Mouse (Mus musculus) ZHBTc4 (cell line): ENCODE measurements around the gene Smtnl2.

Source experiments
- DNase-seq: peaks from one replicate; pipeline ENCODE4 v3.0.0-alpha.2; 2011; ENCODE audit warnings: low read depth, low spot score

The Smtnl2 gene

GRCm38 (mm10) chr11:72402017-72402416, 9.5 kb downstream of the Smtnl2 start:
- DNase-seq, result peak; percentile 90

- peak; percentile 68 for DNase-seq
Observed at GRCm38 (mm10) chr11:72401068-72401467, 10.4 kb downstream of the Smtnl2 start.

GRCm38 (mm10) chr11:72397811-72398525, 13.5 kb downstream of the Smtnl2 start:
- peak; percentile 58 for DNase-seq

- DNase-seq, result no peak
Observed at GRCm38 (mm10) chr11:72397072-72397471, 14.4 kb downstream of the Smtnl2 start.

GRCm38 (mm10) chr11:72396621-72397020, 14.9 kb downstream of the Smtnl2 start:
- no peak for DNase-seq

- no peak for DNase-seq
Observed at GRCm38 (mm10) chr11:72395652-72396051, 15.9 kb downstream of the Smtnl2 start.

- no peak for DNase-seq
Observed at GRCm38 (mm10) chr11:72394694-72395093, 16.8 kb downstream of the Smtnl2 start.

GRCm38 (mm10) chr11:72393669-72394068, 17.8 kb downstream of the Smtnl2 start:
- no peak for DNase-seq

GRCm38 (mm10) chr11:72393243-72393642, 18.3 kb downstream of the Smtnl2 start:
- no peak for DNase-seq

GRCm38 (mm10) chr11:72391181-72391580, 20.3 kb downstream of the Smtnl2 start:
- DNase-seq, result no peak

- no peak for DNase-seq
Observed at GRCm38 (mm10) chr11:72389407-72390142, 21.9 kb downstream of the Smtnl2 start.

- no peak for DNase-seq
Observed at GRCm38 (mm10) chr11:72388113-72388529, 23.4 kb downstream of the Smtnl2 start.

GRCm38 (mm10) chr11:72379351-72379750, 32.2 kb downstream of the Smtnl2 start:
- no peak for DNase-seq

GRCm38 (mm10) chr11:72378222-72378621, 33.3 kb downstream of the Smtnl2 start:
- DNase-seq, result no peak

GRCm38 (mm10) chr11:72376562-72376961, 35.0 kb downstream of the Smtnl2 start:
- peak; percentile 68 for DNase-seq

- DNase-seq, result no peak
Observed at GRCm38 (mm10) chr11:72369904-72370672, 41.4 kb downstream of the Smtnl2 start.

- DNase-seq, result no peak
Observed at GRCm38 (mm10) chr11:72367934-72368674, 43.4 kb downstream of the Smtnl2 start.

GRCm38 (mm10) chr11:72366126-72366525, 45.4 kb downstream of the Smtnl2 start:
- no peak for DNase-seq

GRCm38 (mm10) chr11:72364526-72364925, 47.0 kb downstream of the Smtnl2 start:
- DNase-seq, result no peak

- DNase-seq, result no peak
Observed at GRCm38 (mm10) chr11:72363523-72364240, 47.8 kb downstream of the Smtnl2 start.

- DNase-seq, result no peak
Observed at GRCm38 (mm10) chr11:72362347-72362741, 49.2 kb downstream of the Smtnl2 start, which contains the start of gene Tekt1. Gene Tekt1 (minus strand): TSS chr11:72362442.
